Mouse (Mus musculus): ENCODE measurements around the gene Ccdc34. TPM values are rescaled to one million over a fixed set of nuclear protein-coding genes. Genes with fewer than 3 reads are reported as not detected.

Ccdc34 gene
- total RNA-seq (2023): 4.1 TPM

DNA sequence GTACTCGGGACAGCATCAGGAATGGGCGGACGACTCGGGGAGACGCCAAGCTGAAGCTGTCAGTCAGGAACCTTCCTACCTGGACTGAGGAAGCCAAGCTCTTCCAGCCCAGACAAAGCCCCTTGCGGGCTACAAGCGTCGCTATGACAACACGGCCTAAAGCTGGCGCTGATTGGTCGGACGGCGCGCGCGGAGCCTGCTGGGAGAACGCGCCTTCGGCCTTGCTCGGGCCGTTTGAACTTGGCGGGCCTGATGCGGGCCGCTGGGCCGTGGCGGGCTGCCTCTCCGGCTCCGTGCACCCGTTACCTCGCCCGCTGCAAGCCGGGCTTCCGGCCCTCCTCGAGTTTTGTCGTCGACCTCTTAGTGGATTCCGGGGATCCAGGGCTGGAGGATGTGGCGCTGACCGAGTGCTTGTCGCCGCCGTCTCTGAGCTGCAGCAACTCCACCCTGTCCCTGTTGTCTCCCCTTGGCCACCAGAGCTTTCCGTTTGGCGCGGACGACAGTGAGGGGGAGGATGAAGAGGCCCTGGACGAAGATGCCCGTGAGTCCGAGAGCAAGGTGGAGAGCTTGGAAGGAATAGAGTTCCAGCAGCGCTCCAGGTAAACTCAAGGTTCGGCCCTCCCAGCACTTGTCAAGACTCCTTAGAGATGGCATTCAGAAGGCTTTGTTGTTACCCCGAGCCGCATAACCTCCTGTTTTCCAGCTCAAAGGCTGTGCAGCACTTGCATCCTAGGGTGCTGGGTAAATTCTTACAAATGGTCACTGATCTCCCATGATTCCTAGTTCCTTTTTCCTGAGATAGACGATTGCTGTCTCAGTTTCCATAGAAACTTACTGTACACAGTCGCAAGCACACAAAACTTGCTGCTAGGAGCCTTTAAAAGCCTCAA lies at the start of gene Ccdc34:
Gene Ccdc34, plus strand, starts transcription at position 202 of the 890 bp plus-strand sequence.

Other genes starting within 250 kb of the Ccdc34 start
- gene Lin7c, start 127.0 kb upstream of the Ccdc34 start, total RNA-seq (2023): 51.1 TPM
- 0.24 TPM for gene Lgr4, start 100.2 kb upstream of the Ccdc34 start, total RNA-seq (2023)